Mouse (Mus musculus) embryo, embryonic 10.5 days (tissue): ENCODE measurements around the gene Corin.

Source experiments
- DNase-seq: peaks from one replicate; pipeline ENCODE4 v3.0.0-alpha.2; 2015; ENCODE audit warnings: low spot score

Corin gene

GRCm38 (mm10) chr5:72503531-72504523 lies at the start of gene Corin:
Gene Corin (minus strand): TSS chr5:72504473.
- DNase-seq: peak; percentile 38

DNA sequence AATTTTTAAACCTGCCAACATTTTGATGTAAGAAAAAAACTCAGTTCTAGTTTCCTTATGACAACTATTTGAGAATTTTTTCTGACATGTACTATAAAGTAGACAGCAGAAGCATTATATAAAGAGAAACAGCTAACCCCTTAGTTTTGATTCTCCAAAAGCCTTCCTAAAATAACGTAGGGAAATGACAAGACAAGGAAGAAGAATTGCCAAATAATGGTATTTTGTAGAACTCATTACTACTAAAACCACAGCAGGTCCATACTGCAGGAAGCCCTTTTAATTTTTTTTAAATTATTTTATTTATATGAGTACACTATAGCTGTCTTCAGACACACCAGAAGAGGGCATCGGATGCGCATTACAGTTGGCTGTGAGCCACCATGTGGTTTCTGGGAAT lies 46.9 kb upstream of the Corin start:
- DNase-seq: no peak

DNA sequence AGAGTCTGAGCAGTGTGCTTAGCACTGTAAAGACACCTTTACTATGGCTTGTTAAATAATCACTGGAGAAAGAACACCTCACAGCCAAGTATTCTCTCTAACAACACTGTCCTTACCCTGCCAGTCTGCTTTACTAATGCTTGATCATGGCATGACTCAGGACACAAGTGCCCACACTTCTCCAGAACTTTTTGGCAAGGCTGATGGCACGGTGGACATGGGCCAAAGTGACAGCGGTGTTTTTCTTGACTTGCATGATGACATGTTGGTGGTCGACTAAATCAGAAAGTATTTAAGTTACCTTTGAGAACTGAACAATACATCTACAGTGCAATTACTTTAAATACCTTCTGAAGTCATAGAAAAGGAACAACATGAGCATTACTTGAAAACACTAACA lies 24.6 kb upstream of the Corin start:
- DNase-seq: no peak

DNA sequence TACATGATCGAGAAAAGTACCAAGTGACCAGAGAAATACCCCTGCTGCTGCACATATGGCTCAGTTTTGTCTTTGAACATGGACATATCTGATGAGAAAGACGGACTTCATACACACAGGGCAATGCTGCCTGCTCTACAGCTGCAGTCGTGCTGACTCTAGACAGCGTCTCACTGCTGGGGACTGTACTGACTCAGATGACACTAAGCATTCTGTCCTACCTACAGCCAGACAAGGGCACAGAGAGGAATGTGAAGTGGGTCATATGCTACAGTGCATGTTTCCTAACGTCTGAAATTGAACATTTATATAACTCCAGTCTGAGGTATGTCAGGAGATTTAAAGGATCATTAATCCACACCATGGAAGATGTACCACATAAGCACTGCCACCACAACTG lies 9.5 kb upstream of the Corin start:
- DNase-seq: no peak

GRCm38 (mm10) chr5:72505740-72506139 lies 1.5 kb upstream of the Corin start:
- peak; percentile 66 for DNase-seq

DNA sequence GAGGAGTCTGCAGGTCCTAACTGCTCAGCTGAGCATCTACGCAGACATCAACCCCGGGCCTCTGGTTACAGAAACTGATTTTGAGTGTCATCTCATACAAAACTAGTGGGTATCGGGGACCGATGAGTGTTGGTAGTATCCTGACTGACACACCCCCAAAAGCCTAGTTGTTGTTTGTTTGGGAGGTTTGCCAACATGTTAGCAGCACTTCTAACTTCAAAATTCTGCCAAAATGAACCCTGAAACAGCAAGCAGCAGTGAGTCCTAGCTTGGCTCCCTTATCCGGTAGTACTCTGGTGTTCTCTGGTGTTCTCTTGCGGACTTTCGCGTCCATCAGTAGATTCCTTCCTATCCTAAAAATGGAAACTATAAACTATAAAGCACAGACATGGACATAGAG lies 1.5 kb downstream of the Corin start:
- DNase-seq: no peak

DNA sequence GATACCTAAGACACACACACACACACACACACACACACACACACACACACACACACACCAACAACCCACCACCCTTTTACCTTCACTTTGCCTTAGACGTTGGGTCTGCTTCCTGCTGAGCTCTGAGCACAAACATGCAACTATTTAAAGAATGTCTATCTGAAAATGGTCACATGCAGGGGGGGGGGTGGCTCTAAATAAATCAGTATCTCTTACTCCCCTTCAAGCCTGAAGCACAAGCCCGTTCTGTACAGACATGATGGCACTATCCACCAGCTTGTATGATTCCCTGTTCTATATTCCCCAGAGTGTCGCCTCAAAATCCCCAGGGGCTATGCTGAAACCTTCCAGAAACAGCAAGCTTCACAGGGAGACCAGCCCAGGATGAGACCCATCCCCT lies 2.5 kb downstream of the Corin start:
- DNase-seq: no peak

DNA sequence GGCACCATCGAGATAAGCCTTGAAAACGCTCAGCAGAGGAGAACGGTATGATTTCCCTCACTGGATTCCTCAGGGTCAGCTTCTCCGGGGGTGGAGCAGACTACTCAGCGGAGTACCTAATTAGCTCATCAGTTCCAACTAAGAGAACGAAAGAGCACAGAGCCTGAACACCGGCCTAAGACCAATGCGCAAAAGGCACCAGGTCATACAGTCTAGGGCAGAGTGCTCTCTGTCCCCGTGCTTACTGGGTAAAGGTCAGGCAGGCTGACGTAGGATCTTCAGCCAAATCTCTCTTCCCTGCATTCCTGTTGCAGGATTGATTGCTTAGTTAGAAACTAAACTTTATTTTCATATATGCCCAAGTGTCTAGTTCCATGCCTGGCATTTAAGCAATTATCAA lies 6.0 kb downstream of the Corin start:
- DNase-seq: no peak

DNA sequence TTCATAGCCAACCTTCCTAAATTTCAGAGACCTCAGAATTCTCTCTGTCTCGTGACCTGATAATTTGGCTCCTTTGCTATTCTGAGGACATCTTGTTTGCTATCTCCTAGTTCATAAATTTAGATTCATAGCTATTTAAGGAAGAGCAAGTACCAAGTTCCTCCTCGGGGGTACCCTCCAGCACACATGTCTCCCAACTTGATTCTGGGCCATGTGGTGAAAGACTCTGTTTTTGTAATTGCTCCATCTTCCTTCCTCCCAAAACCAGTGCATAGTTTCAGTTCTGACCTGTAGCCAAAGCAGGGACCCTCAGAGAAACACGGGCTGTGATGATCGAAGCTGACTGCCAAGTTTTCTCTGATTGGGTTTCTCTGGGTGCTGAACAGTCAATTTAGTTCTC lies 7.5 kb downstream of the Corin start:
- no peak for DNase-seq

- no peak for DNase-seq
Observed at GRCm38 (mm10) chr5:72493906-72494305, 10.4 kb downstream of the Corin start.

- DNase-seq: no peak
Observed at GRCm38 (mm10) chr5:72491232-72491631, 13.0 kb downstream of the Corin start.

- DNase-seq: peak; percentile 77
Observed at GRCm38 (mm10) chr5:72480456-72480855, 23.8 kb downstream of the Corin start.

- no peak for DNase-seq
Observed at GRCm38 (mm10) chr5:72472317-72473009, 31.8 kb downstream of the Corin start.

DNA sequence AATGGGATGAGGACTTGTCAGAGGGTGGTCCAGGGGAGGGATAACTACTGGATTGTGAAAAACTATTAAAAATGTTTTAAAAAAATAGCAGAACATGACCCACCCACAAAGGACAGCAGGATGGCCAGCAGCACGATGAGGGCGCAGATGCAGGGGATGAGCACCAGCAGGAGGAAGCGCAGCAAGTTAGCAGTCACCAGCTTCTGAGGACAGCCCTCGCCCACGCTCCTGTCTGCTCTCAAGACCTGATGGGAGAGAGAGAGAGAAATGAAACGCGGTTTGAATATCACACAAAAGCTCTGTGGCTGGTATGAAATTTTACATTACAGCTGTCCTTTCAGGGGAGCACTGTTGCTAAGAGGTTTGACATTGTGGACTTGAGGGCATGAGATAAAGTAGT lies 32.5 kb downstream of the Corin start:
- DNase-seq: no peak

DNA sequence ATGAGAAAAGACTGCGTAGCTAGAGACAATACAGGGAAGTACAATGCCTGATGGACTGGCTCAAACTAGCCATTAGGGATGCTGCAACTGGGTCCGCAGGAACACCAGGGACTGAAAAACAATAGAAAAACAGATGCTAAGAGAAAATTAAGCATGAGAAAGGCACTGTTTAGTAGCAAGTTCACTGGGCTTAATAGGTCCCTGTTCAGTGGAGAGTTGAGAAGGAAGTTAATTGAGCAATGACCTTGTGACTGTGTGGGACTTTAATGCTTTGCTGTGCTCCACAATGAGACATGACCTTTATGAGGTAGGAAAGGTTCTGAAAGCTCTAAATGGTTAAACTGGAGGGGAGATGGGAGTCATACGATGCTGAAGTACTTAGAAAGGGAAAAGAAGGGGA lies 39.3 kb downstream of the Corin start:
- no peak for DNase-seq

DNA sequence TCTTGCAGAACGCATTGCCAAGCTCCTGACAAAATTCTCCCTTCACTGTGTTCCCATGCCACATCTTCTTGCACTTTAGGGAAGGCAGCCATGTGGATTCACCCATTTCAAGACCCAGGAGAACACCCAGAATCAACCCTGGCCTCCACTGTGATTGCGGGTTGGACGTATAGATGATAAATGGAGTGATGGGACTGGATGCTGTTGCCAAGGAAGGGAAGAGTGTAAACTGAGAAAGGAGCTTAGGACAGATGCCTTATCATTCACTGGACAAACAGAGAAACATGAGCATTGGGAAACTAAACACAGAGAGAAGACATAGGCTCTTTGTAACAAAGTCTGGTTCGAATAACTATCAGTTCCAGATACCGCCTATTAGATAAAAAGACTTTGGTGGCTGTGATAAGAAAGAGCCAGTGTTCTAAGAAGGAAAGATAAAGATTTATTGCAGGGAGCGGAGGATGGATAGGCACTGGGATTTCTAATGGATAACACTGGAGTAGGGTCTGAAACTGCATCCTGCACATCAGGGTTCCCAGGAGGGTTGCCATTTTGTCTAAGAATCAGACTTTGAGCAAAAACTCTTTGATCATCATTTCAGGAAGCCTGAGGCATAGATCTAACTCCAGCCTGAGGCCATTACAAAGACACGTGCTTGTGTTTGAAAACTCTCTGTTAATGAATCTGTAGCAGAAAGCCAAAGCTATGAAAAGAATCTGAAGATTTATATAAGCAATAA lies 44.7 kb downstream of the Corin start:
- no peak for DNase-seq

GRCm38 (mm10) chr5:72453690-72454089 lies 50.6 kb downstream of the Corin start:
- no peak for DNase-seq

DNA sequence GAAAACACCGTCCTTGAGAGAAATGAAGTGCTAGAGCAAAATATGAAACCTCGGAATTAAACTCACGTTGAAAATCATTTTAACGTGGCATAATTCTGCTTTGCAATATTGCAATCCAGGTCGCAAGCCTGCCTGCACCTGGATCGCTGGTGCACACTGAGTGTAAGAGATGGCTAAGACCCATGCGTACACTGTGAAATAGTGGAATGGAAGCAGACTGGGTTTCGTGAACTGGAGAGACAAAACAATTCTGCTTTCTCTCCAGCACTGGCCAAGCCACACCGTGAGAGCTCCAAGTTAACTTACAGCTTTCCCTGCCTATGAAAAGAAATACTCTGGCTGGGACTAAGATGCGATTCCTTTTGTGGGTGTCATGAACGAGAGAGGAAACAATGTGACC lies 51.1 kb downstream of the Corin start:
- no peak for DNase-seq

- no peak for DNase-seq
Observed at GRCm38 (mm10) chr5:72452750-72453149, 51.5 kb downstream of the Corin start.

DNA sequence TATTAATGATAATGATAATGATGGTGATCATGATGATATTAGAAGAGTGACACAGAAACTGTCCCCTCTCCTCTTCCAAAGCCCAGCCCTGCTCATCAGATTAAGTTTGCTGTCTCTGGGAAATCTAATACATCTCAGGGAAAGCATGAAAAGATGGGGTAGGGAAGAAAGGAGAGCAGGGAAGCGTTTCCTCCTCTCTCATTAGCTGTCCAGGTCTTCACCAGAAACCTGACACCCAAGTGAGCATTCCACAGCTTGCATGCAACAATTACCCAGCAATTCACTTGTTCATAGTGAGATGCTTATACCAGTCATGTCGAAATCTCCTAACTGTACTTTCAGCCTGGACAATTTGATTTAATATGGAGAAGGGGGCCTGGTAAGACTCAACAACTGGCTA lies 55.4 kb downstream of the Corin start:
- DNase-seq: no peak

DNA sequence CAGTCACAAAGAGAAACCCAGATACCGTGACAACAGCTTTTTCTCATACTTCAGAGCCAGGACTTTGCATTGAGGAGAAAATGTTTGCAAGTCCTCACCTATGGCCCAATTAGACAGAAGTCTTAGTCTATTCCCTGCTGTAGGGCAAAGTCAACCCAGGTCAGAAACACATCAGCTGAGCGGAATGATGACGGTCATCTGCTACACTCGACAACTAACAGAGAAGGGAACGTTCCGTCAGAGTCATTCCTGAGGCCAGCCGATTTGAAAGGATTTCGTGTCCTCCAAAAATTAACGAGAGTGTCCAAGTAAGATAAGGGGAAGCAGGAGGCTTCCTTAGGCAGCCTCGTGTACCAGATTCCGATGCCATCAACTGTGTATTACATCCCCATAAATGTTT lies 58.2 kb downstream of the Corin start:
- DNase-seq: no peak

- DNase-seq: no peak
Observed at GRCm38 (mm10) chr5:72443946-72444345, 60.3 kb downstream of the Corin start.

GRCm38 (mm10) chr5:72443007-72443406 lies 61.3 kb downstream of the Corin start:
- DNase-seq: no peak
